ENCODE assay signal across 23 mouse cellular contexts in the genomic region with DNA sequence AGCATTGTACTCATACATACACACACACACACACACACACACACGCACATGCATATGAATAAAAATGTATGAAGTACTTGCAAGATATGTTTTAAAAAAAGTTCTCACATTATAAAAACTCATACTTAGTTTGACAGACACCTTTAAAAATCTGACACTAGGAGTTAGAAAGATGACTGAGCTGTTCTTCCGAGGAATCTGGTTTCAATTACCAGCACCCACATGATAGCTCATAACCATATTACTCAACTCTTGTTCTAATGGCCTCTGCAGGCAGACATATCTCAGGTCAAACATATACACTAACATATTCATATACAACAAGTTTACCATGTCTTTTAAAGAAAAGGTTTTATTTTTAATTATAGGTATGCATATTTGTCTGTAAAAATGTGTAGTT.
"Had no signal": no experiment of that assay in that cellular context is flagged by ENCODE, and none has a peak within 500 bp of the region (broad histone marks: within the 10 kb centered on the region; RNA-seq: fewer than 3 reads in every experiment).

No protein-coding gene starts in this region.

- DNase-seq: gastrocnemius, postnatal 10 days; gastrocnemius, postnatal 25 days; heart, adult 18-20 months; heart, postnatal 10 days; heart, postnatal 4 days; kidney, adult 18-20 months; kidney, adult 8-10 months; kidney, postnatal 10 days; kidney, postnatal 25 days; kidney, postnatal 4 days; layer of hippocampus, postnatal 36 days; left cerebral cortex, postnatal 4 days had no signal

- H3K4me3 ChIP-seq: heart, embryonic 10.5 days; heart, embryonic 12.5 days; hindbrain, embryonic 10.5 days; hindbrain, embryonic 12.5 days; intestine, embryonic 15.5 days; layer of hippocampus, adult 2 months; limb, embryonic 13.5 days; limb, embryonic 15.5 days; liver, embryonic 12.5 days had no signal

- H3K27ac ChIP-seq: heart, embryonic 10.5 days; hindbrain, embryonic 10.5 days; hindbrain, embryonic 12.5 days; hindbrain, embryonic 14.5 days; intestine, embryonic 15.5 days; layer of hippocampus, adult 2 months; limb, embryonic 13.5 days; limb, embryonic 15.5 days; liver, embryonic 12.5 days; liver, embryonic 14.5 days had no signal
